Mouse (Mus musculus) embryonic stem cell, embryonic (primary cell): ENCODE measurements around the gene Clic1.

Source experiments
- CTCF ChIA-PET, 4 experiments: fragments of 300-600 bp in 2 of 4; fragments of 350-600 bp in 2 of 4; sonication (Branson Sonifier 250); formaldehyde crosslinking; loops; one replicate each; lab custom pipeline; 2022; ENCODE audit warnings: inconsistent platforms in 2 of 4; lab: Charles Lee
- POLR2A ChIA-PET, 4 experiments: fragments of 300-600 bp in 2 of 4; fragments of 350-600 bp in 2 of 4; sonication (Branson Sonifier 250); formaldehyde crosslinking; loops; one replicate each; lab custom pipeline; 2022; ENCODE audit warnings: antibody characterized with exemption in 4 of 4, inconsistent platforms in 1 of 4; lab: Charles Lee

Gene Clic1

GRCm38 (mm10) chr17:35097164-35097655 lies 47.4 kb downstream of the Clic1 start:
- CTCF ChIA-PET, result interaction anchor here in 2 of 4 experiments (0.6 to 4.6 kb wide), 23 partner anchors 8 to 666 kb away, joined by 3 to 28 read pairs (median 4); partner anchors contain the start of genes Gpank1 (in 2 of the 2), Abhd16a (in 1 of the 2), Ly6g5c (in 1 of the 2) and Ly6g6f (in 1 of the 2)
- POLR2A ChIA-PET, result interaction anchor here in 3 of 4 experiments (0.5 to 2.6 kb wide), 44 partner anchors 8 to 147 kb away, joined by 3 to 13 read pairs (median 4); partner anchors contain the start of genes D17H6S53E (in 2 of the 3), Ddx39b (in 2 of the 3), Ly6g6e (in 2 of the 3) and Sapcd1 (in 2 of the 3)

GRCm38 (mm10) chr17:35100196-35100765 lies 50.5 kb downstream of the Clic1 start:
- ChIA-PET CTCF (interaction anchor here in 2 of 4 experiments (0.6 to 4.6 kb wide), 4 partner anchors 13 to 149 kb away, joined by 5 to 28 read pairs (median 6); partner anchors contain the start of genes Abhd16a (in 1 of the 2) and Ly6g6f (in 1 of the 2)), POLR2A (interaction anchor here in 3 of 4 experiments (0.5 to 4.7 kb wide), 12 partner anchors 10 to 148 kb away, joined by 3 to 13 read pairs (median 4); partner anchors contain the start of genes Apom (in 1 of the 3), Clic1 (in 1 of the 3), D17H6S53E (in 1 of the 3) and Ddah2 (in 1 of the 3))

- ChIA-PET POLR2A (interaction anchor here in 3 of 4 experiments (0.7 to 4.7 kb wide), 11 partner anchors 10 to 148 kb away, joined by 3 to 13 read pairs (median 5); partner anchors contain the start of genes Apom (in 1 of the 3), Csnk2b (in 1 of the 3), D17H6S53E (in 1 of the 3) and Gpank1 (in 1 of the 3)), CTCF (interaction anchor here in 2 of 4 experiments (0.8 to 1.6 kb wide), 4 partner anchors 11 to 80 kb away, joined by 3 to 5 read pairs (median 4); no protein-coding TSS in a partner anchor)
Observed at GRCm38 (mm10) chr17:35101161-35101560, 51.4 kb downstream of the Clic1 start.

- POLR2A ChIA-PET, result interaction anchor here in 2 of 4 experiments (0.6 to 4.7 kb wide), 12 partner anchors 9 to 150 kb away, joined by 3 to 13 read pairs (median 4); partner anchors contain the start of genes Apom (in 1 of the 2), Csnk2b (in 1 of the 2), Gpank1 (in 1 of the 2) and Msh5 (in 1 of the 2)
- CTCF ChIA-PET, result interaction anchor here in 1 of 4 experiments (0.8 to 1.6 kb wide), 4 partner anchors 10 to 81 kb away, joined by 3 to 5 read pairs (median 4); no protein-coding TSS in a partner anchor
Observed at GRCm38 (mm10) chr17:35102299-35102698, 52.5 kb downstream of the Clic1 start.

GRCm38 (mm10) chr17:35103221-35103690 lies 53.5 kb downstream of the Clic1 start:
- POLR2A ChIA-PET, result interaction anchor here in 2 of 4 experiments (0.6 to 4.7 kb wide), 8 partner anchors 8 to 151 kb away, joined by 3 to 13 read pairs (median 4); partner anchors contain the start of genes Gpank1 (in 1 of the 2) and Ly6g5b (in 1 of the 2)
- CTCF ChIA-PET, result interaction anchor here in 1 of 4 experiments (1.4 to 1.6 kb wide), 2 partner anchors 11 to 82 kb away, joined by 3 to 5 read pairs; no protein-coding TSS in a partner anchor

- ChIA-PET CTCF (interaction anchor here in 2 of 4 experiments (0.6 to 3.3 kb wide), 2 partner anchors 83 kb away, joined by 3 to 16 read pairs; no protein-coding TSS in a partner anchor), POLR2A (interaction anchor here in 3 of 4 experiments (0.8 to 1.4 kb wide), 4 partner anchors 10 to 50 kb away, joined by 3 to 4 read pairs (median 3); partner anchors contain the start of genes Gpank1 (in 1 of the 3) and Ly6g6f (in 1 of the 3))
Observed at GRCm38 (mm10) chr17:35104079-35104478, 54.3 kb downstream of the Clic1 start.

- POLR2A ChIA-PET, result interaction anchor here (0.5 to 1.4 kb wide), 5 partner anchors 11 to 458 kb away, joined by 3 to 6 read pairs (median 4); partner anchors contain the start of genes Atf6b (in 1 of the 4) and Ly6g6f (in 1 of the 4)
- CTCF ChIA-PET, result interaction anchor here in 2 of 4 experiments (1.4 to 3.3 kb wide), 3 partner anchors 8 to 83 kb away, joined by 6 to 16 read pairs (median 10); no protein-coding TSS in a partner anchor
Observed at GRCm38 (mm10) chr17:35104754-35105153, 55.0 kb downstream of the Clic1 start.

GRCm38 (mm10) chr17:35105740-35106389 lies 56.1 kb downstream of the Clic1 start:
- CTCF ChIA-PET, result interaction anchor here in 3 of 4 experiments (0.7 to 3.3 kb wide), 6 partner anchors 9 to 408 kb away, joined by 3 to 16 read pairs (median 5); no protein-coding TSS in a partner anchor
- POLR2A ChIA-PET, result interaction anchor here in 3 of 4 experiments (0.6 to 2.4 kb wide), 10 partner anchors 9 to 987 kb away, joined by 3 to 13 read pairs (median 4); partner anchors contain the start of genes Gpank1 (in 1 of the 3) and H2-DMa (in 1 of the 3)

- POLR2A ChIA-PET, result interaction anchor here in 3 of 4 experiments (0.5 to 2.4 kb wide), 16 partner anchors 8 to 987 kb away, joined by 3 to 13 read pairs (median 3); partner anchors contain the start of genes Gpank1 (in 1 of the 3) and H2-DMa (in 1 of the 3)
- CTCF ChIA-PET, result interaction anchor here in 2 of 4 experiments (0.7 to 3.3 kb wide), 5 partner anchors 85 to 408 kb away, joined by 3 to 16 read pairs (median 4); no protein-coding TSS in a partner anchor
Observed at GRCm38 (mm10) chr17:35106522-35106921, 56.8 kb downstream of the Clic1 start.

GRCm38 (mm10) chr17:35108097-35108496 lies 58.3 kb downstream of the Clic1 start, which contains the start of gene Ly6g5c:
Gene Ly6g5c (plus strand): TSS chr17:35108279.
- ChIA-PET CTCF (interaction anchor here in 2 of 4 experiments (0.5 to 1.0 kb wide), 3 partner anchors 11 to 102 kb away, joined by 7 to 14 read pairs (median 8); no protein-coding TSS in a partner anchor), POLR2A (interaction anchor here in 3 of 4 experiments (0.6 to 1.9 kb wide), 9 partner anchors 9 to 1152 kb away, joined by 3 to 10 read pairs (median 4); partner anchors contain the start of genes Csnk2b (in 1 of the 3) and Gpank1 (in 1 of the 3))
